ENCODE assay signal across 29 mouse cellular contexts in genomic region chr10:25536621-25537020, GRCm38 (mm10). TPM values are rescaled to one million over a fixed set of nuclear protein-coding genes. Genes with fewer than 3 reads are reported as not detected.
A peak's percentile ranks its signal among the peaks of the same experiment; 100 is the strongest.
DNase-seq lines count a peak whose midpoint lies in the region; ATAC-seq lines count a peak whose summit lies in the region.
"Had no signal": no experiment of that assay in that cellular context is flagged by ENCODE, and none has a peak within 500 bp of the region (broad histone marks: within the 10 kb centered on the region; RNA-seq: fewer than 3 reads in every experiment).

No protein-coding gene starts in this region.

- peak overlapping the region; percentile 17 for H3K27ac ChIP-seq in intestine, embryonic 16.5 days (ENCODE audit: low read length)
- H3K27ac ChIP-seq in intestine, embryonic 15.5 days = no peak overlapping the region
- H3K27ac ChIP-seq in liver, embryonic 13.5 days = no peak overlapping the region
- H3K27ac ChIP-seq in liver, embryonic 12.5 days = no peak overlapping the region
- peak overlapping the region; percentile 40 for H3K27ac ChIP-seq in liver, embryonic 16.5 days (ENCODE audit: low read length)
- H3K27ac ChIP-seq in heart, embryonic 11.5 days (ENCODE audit: low read depth, low read length) = no peak overlapping the region
- H3K27ac ChIP-seq: forebrain, embryonic 10.5 days; forebrain, embryonic 13.5 days; heart, embryonic 13.5 days; hindbrain, embryonic 14.5 days had no signal

- H3K9me3 ChIP-seq in intestine, embryonic 16.5 days (ENCODE audit: control insufficient read depth, low read length) = no peaks in the 10 kb centered on the region
- H3K9me3 ChIP-seq in intestine, embryonic 15.5 days = no peaks in the 10 kb centered on the region
- H3K9me3 ChIP-seq in liver, embryonic 13.5 days (replicated peaks) = no peaks in the 10 kb centered on the region
- no peaks in the 10 kb centered on the region for H3K9me3 ChIP-seq in liver, embryonic 12.5 days (replicated peaks)
- H3K9me3 ChIP-seq in liver, embryonic 16.5 days (replicated peaks; ENCODE audit: control insufficient read depth, low read length) = no peaks in the 10 kb centered on the region
- H3K9me3 ChIP-seq in heart, embryonic 11.5 days (replicated peaks; ENCODE audit: control insufficient read depth, low read length) = no peaks in the 10 kb centered on the region
- H3K9me3 ChIP-seq: forebrain, embryonic 10.5 days; forebrain, embryonic 13.5 days; G1E; heart, embryonic 13.5 days had no signal

- no peak overlapping the region for H3K4me3 ChIP-seq in intestine, embryonic 16.5 days (ENCODE audit: low read length)
- H3K4me3 ChIP-seq in intestine, embryonic 15.5 days (replicated peaks) = no peak overlapping the region
- no peak overlapping the region for H3K4me3 ChIP-seq in liver, embryonic 13.5 days (replicated peaks)
- H3K4me3 ChIP-seq in liver, embryonic 12.5 days = no peak overlapping the region
- no peak overlapping the region for H3K4me3 ChIP-seq in liver, embryonic 16.5 days (ENCODE audit: low read depth, low read length)
- no peak overlapping the region for H3K4me3 ChIP-seq in heart, embryonic 11.5 days (ENCODE audit: low read depth, low read length)
- H3K4me3 ChIP-seq: forebrain, embryonic 10.5 days; forebrain, embryonic 13.5 days; heart, embryonic 13.5 days had no signal

- H3K27me3 ChIP-seq in intestine, embryonic 16.5 days (replicated peaks; ENCODE audit: control insufficient read depth, insufficient read depth, low read length) = no peaks in the 10 kb centered on the region
- no peaks in the 10 kb centered on the region for H3K27me3 ChIP-seq in intestine, embryonic 15.5 days (replicated peaks)
- no peaks in the 10 kb centered on the region for H3K27me3 ChIP-seq in liver, embryonic 13.5 days
- no peaks in the 10 kb centered on the region for H3K27me3 ChIP-seq in liver, embryonic 12.5 days (replicated peaks)
- H3K27me3 ChIP-seq in liver, embryonic 16.5 days (ENCODE audit: control insufficient read depth, insufficient read depth, low read depth, low read length) = no peaks in the 10 kb centered on the region
- H3K27me3 ChIP-seq in heart, embryonic 11.5 days (ENCODE audit: control insufficient read depth, insufficient read depth, low read length) = no peaks in the 10 kb centered on the region
- H3K27me3 ChIP-seq: CH12.LX; forebrain, embryonic 13.5 days; heart, embryonic 13.5 days; Patski had no signal

- 69% methylated on average over 6 of the region's 6 CpGs for WGBS in intestine, embryonic 16.5 days
- WGBS in intestine, embryonic 15.5 days = 83% methylated on average over 6 of the region's 6 CpGs
- WGBS in liver, embryonic 13.5 days (ENCODE audit: insufficient replicate concordance) = 70% methylated on average over 6 of the region's 6 CpGs
- 75% methylated on average over 6 of the region's 6 CpGs for WGBS in liver, embryonic 12.5 days (ENCODE audit: insufficient replicate concordance)
- 72% methylated on average over 6 of the region's 6 CpGs for WGBS in liver, embryonic 16.5 days (ENCODE audit: insufficient replicate concordance)
- WGBS in heart, embryonic 11.5 days (ENCODE audit: insufficient replicate concordance) = 89% methylated on average over 6 of the region's 6 CpGs

- H3K9ac ChIP-seq in intestine, embryonic 16.5 days (ENCODE audit: low read depth, low read length) = no peak overlapping the region
- H3K9ac ChIP-seq in intestine, embryonic 15.5 days = no peak overlapping the region
- H3K9ac ChIP-seq in liver, embryonic 13.5 days = no peak overlapping the region
- no peak overlapping the region for H3K9ac ChIP-seq in liver, embryonic 12.5 days
- no peak overlapping the region for H3K9ac ChIP-seq in liver, embryonic 16.5 days (ENCODE audit: low read depth, low read length)
- no peak overlapping the region for H3K9ac ChIP-seq in heart, embryonic 11.5 days (ENCODE audit: low read depth, low read length)
- H3K9ac ChIP-seq: forebrain, embryonic 13.5 days; heart, embryonic 13.5 days; hindbrain, embryonic 14.5 days had no signal

- 0 out of 2 replicates have a peak, but pooled peaks cover 3% of the 10 kb centered on the region for H3K4me1 ChIP-seq in intestine, embryonic 16.5 days (ENCODE audit: control insufficient read depth, insufficient read depth, low read length)
- 0 out of 2 replicates have a peak, but pooled peaks cover 2% of the 10 kb centered on the region for H3K4me1 ChIP-seq in intestine, embryonic 15.5 days (replicated peaks)
- H3K4me1 ChIP-seq in liver, embryonic 13.5 days (replicated peaks) = 0 out of 2 replicates have a peak, but pooled peaks cover 4% of the 10 kb centered on the region
- H3K4me1 ChIP-seq in liver, embryonic 12.5 days = no peaks in the 10 kb centered on the region
- peaks cover 2% of the 10 kb centered on the region; the same call in 1 of the 2 replicates for H3K4me1 ChIP-seq in liver, embryonic 16.5 days (ENCODE audit: control insufficient read depth, low read depth, low read length)
- H3K4me1 ChIP-seq in heart, embryonic 11.5 days (ENCODE audit: control insufficient read depth, insufficient read depth, low read length) = peaks cover 13% of the 10 kb centered on the region
- H3K4me1 ChIP-seq: forebrain, embryonic 10.5 days; forebrain, embryonic 13.5 days had no signal

- H3K4me2 ChIP-seq in intestine, embryonic 16.5 days (ENCODE audit: low read depth, low read length) = no peak overlapping the region
- no peak overlapping the region for H3K4me2 ChIP-seq in intestine, embryonic 15.5 days (replicated peaks)
- 0 out of 2 replicates have a peak overlapping the region, but pooled peaks have one; percentile 3 for H3K4me2 ChIP-seq in liver, embryonic 13.5 days
- H3K4me2 ChIP-seq in liver, embryonic 12.5 days = no peak overlapping the region
- H3K4me2 ChIP-seq in liver, embryonic 16.5 days (ENCODE audit: low read depth, low read length) = no peak overlapping the region
- H3K4me2 ChIP-seq in heart, embryonic 11.5 days = no peak overlapping the region
- H3K4me2 ChIP-seq: forebrain, embryonic 13.5 days; heart, embryonic 13.5 days; hindbrain, embryonic 14.5 days had no signal

- DNase-seq in liver, embryonic 13.5 days = no peak
- DNase-seq in urinary bladder, postnatal 36 days (ENCODE audit: low spot score in 2 of 2) = no peak
- DNase-seq: adrenal gland, postnatal 10 days; adrenal gland, postnatal 36 days; B cell, adult 2 months; cerebellum, adult 18-20 months; cerebellum, adult 9-10 months; cerebellum, postnatal 14 days; gastrocnemius, postnatal 10 days; gastrocnemius, postnatal 36 days; heart, postnatal 14 days; heart, postnatal 4 days had no signal

- no peak for ATAC-seq in intestine, embryonic 16.5 days
- no peak for ATAC-seq in intestine, embryonic 15.5 days
- ATAC-seq in liver, embryonic 13.5 days (ENCODE audit: low read depth) = no peak
- no peak for ATAC-seq in liver, embryonic 12.5 days
- ATAC-seq in liver, embryonic 16.5 days (ENCODE audit: low read depth) = no peak
- no peak for ATAC-seq in heart, embryonic 11.5 days (replicated peaks; ENCODE audit: insufficient number of reproducible peaks, low FRiP score, low TSS enrichment)
- ATAC-seq: forebrain, embryonic 13.5 days; forebrain, embryonic 16.5 days; Patski had no signal

- H3K36me3 ChIP-seq in intestine, embryonic 16.5 days (ENCODE audit: control insufficient read depth, insufficient read depth, low read length) = no peaks in the 10 kb centered on the region
- no peaks in the 10 kb centered on the region for H3K36me3 ChIP-seq in intestine, embryonic 15.5 days
- no peaks in the 10 kb centered on the region for H3K36me3 ChIP-seq in liver, embryonic 13.5 days
- H3K36me3 ChIP-seq in liver, embryonic 12.5 days = no peaks in the 10 kb centered on the region
- no peaks in the 10 kb centered on the region for H3K36me3 ChIP-seq in liver, embryonic 16.5 days (ENCODE audit: control insufficient read depth, insufficient read depth)
- H3K36me3 ChIP-seq in heart, embryonic 11.5 days (ENCODE audit: control insufficient read depth, insufficient read depth, low read length) = no peaks in the 10 kb centered on the region
- H3K36me3 ChIP-seq: forebrain, embryonic 10.5 days; G1E; heart, embryonic 13.5 days had no signal

RNA-seq across cellular contexts. Expression of gene Smlr1, which starts 0.6 kb away (rescaled TPM):
- polyA plus RNA-seq in intestine, embryonic 16.5 days (2015; fragmentation: Nextera tagmentation; extraction: Ambion mirVana) = 22.0 and 35.6 TPM in 2 replicates
- 9.3 and 12.8 TPM in 2 replicates for polyA plus RNA-seq in intestine, embryonic 15.5 days (2015; fragmentation: Nextera tagmentation; extraction: Ambion mirVana)
- 8.3 and 10.1 TPM in 2 replicates for polyA plus RNA-seq in liver, embryonic 13.5 days (2015; fragmentation: Nextera tagmentation; extraction: Ambion mirVana)
- 4.9 and 5.0 TPM in 2 replicates for polyA plus RNA-seq in liver, embryonic 12.5 days (2016; fragmentation: Nextera tagmentation; extraction: Ambion mirVana)
- 32.5 and 33.6 TPM in 2 replicates for polyA plus RNA-seq in liver, embryonic 16.5 days (2015; fragmentation: Nextera tagmentation; extraction: Ambion mirVana)
- polyA plus RNA-seq in heart, embryonic 11.5 days (2014; fragmentation: Nextera tagmentation; extraction: Ambion mirVana) = not detected in 2 replicates
- polyA plus RNA-seq: embryonic facial prominence, embryonic 11.5 days; embryonic facial prominence, embryonic 14.5 days; forebrain, embryonic 10.5 days; forebrain, embryonic 13.5 days; forebrain, embryonic 16.5 days; G1E; heart, embryonic 13.5 days; heart, embryonic 16.5 days; hindbrain, embryonic 11.5 days; hindbrain, embryonic 14.5 days; Patski had no signal

Comparison
In these comparisons a context has a peak if more than half of its experiments do, and no peak if none do; other contexts are left out.
1. H3K27ac ChIP-seq: peak in intestine, embryonic 16.5 days (single experiment) and liver, embryonic 16.5 days (single experiment); none in intestine, embryonic 15.5 days (single experiment), liver, embryonic 13.5 days (single experiment), liver, embryonic 12.5 days (single experiment) and heart, embryonic 11.5 days (single experiment).